Mouse (Mus musculus): ENCODE measurements at regions not wholly inside any gene's neighbourhood (a gene's known extent, or its start where the extent isn't known, plus 50 kb on each side); places are given as distances from the start of the nearest gene placed in this dataset.

DNA sequence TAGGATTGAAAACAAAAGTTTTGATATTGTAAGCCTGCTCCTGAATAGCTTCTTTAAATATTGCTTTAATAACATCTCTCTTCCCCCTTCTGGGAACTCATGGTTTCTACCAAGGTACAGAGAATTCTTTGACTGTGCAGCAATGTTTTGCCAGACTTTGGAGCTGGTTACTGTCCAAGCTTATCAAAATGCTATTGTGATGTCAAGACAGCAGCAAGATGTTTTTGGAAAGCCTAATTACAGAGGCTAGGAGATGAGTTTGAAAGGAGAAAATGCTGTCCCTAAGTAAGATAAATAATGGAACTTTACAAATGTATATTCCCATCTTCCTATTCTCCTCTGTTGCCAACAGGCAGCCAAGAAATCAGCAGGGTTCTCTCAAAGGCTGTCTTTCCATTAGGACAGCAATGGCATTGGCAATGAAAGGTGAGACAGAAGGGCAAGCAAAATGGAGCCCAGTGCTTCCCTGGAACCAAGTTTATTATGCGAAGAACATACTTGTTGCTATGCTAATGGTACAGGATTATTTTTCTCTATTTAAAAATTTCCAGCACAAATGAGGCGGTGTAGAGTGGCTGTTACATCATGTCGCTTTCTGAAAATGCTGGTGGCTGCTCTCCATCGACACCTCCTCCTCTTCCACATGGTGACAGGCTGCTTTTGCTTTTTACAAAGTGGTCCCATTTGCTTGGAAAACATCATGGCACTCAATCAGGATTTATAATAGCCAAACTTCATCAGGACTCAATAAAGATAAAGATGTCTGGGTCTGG is 124.5 kb upstream of the Pter start:
- WGBS = 87% methylated on average over 4 of the region's 4 CpGs
- ATAC-seq (ENCODE audit: low FRiP score, low TSS enrichment) = no peak

DNA sequence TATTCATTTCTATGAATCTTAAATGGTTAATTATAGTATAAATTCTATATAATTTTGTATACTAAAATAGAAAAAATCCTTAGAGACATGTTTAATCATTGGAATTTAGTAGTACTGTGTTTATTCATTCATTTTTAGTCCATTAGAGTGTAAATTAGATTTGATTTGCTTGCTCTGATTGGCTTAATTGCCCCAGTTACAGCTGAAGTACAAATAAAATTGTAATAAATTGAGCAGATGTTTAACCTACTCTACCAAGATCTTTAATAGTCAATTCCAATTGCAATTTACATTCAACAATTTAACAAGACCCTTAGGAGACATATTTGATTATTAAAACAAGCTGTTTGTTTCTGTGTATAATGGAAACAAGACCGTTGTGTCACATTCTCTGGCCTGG is 121.2 kb upstream of the Pter start:
- Histone ChIP-seq H3K36me3 (ENCODE audit: control insufficient read depth, insufficient read depth, low read length) (no peaks in the 10 kb centered on the region), H3K27me3 (ENCODE audit: control insufficient read depth, insufficient read depth, low read length) (no peaks in the 10 kb centered on the region), H3K9ac (ENCODE audit: low read length) (no peak overlapping the region), H3K4me1 (replicated peaks; ENCODE audit: control insufficient read depth, insufficient read depth) (no peaks in the 10 kb centered on the region), H3K4me2 (replicated peaks; ENCODE audit: low read depth) (no peak overlapping the region), H3K9me3 (ENCODE audit: control insufficient read depth, low read length) (no peaks in the 10 kb centered on the region), H3K4me3 (ENCODE audit: low read depth, low read length) (no peak overlapping the region), H3K27ac (replicated peaks) (no peak overlapping the region)
- DNase-seq (ENCODE audit: low spot score) (no peak), ATAC-seq (ENCODE audit: low FRiP score, low TSS enrichment) (no peak)
- no peak for TF ChIP-seq EP300 (optimal IDR thresholded peaks at IDR 0.05)
- TF ChIP-seq CTCF (IDR thresholded peaks at IDR 0.05; ENCODE audit: low read depth) = no peak
- 74% methylated on average over 1 of the region's 1 CpGs for WGBS

More for the DNA sequence above, 124.5 kb upstream of the Pter start:
- Histone ChIP-seq H3K4me1 (replicated peaks; ENCODE audit: control insufficient read depth, insufficient read depth) (no peaks in the 10 kb centered on the region), H3K9me3 (ENCODE audit: control insufficient read depth, low read length) (no peaks in the 10 kb centered on the region), H3K27ac (replicated peaks) (no peak overlapping the region), H3K36me3 (ENCODE audit: control insufficient read depth, insufficient read depth, low read length) (no peaks in the 10 kb centered on the region), H3K27me3 (ENCODE audit: control insufficient read depth, insufficient read depth, low read length) (no peaks in the 10 kb centered on the region), H3K4me3 (ENCODE audit: low read depth, low read length) (no peak overlapping the region), H3K9ac (ENCODE audit: low read length) (no peak overlapping the region), H3K4me2 (replicated peaks; ENCODE audit: low read depth) (no peak overlapping the region)
- no peak for DNase-seq (ENCODE audit: low spot score)
- TF ChIP-seq EP300 (optimal IDR thresholded peaks at IDR 0.05) = no peak
- TF ChIP-seq CTCF (IDR thresholded peaks at IDR 0.05; ENCODE audit: low read depth) = no peak

DNA sequence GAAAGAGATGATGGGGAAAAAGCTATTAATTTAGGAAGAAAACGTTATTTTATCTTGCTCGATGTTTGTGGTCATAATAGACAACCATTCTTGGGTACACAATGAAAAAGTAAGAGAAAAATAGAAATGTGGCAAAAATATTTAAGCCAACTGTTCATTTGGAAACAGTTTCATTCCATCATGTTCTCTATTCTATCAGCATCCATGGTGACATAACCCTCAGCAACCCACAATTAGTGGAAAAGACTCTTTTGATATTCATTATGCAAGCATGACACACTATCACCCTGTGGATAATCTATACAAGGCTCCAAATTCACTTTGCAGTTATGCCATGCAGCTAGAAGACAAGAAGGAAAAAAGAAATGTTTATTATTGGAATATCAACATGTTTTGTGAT is 118.7 kb upstream of the Pter start:
- WGBS = 66% methylated on average over 2 of the region's 2 CpGs
- no peak overlapping the region for H3K9ac ChIP-seq (ENCODE audit: low read length)
- no peak for DNase-seq (ENCODE audit: low spot score)
- H3K27me3 ChIP-seq (ENCODE audit: control insufficient read depth, insufficient read depth, low read length) = no peaks in the 10 kb centered on the region
- H3K4me1 ChIP-seq (replicated peaks; ENCODE audit: control insufficient read depth, insufficient read depth) = no peaks in the 10 kb centered on the region
- no peak overlapping the region for H3K4me3 ChIP-seq (ENCODE audit: low read depth, low read length)
- H3K9me3 ChIP-seq (ENCODE audit: control insufficient read depth, low read length) = no peaks in the 10 kb centered on the region
- no peak for ATAC-seq (ENCODE audit: low FRiP score, low TSS enrichment)
- no peak for TF ChIP-seq EP300 (optimal IDR thresholded peaks at IDR 0.05)
- H3K36me3 ChIP-seq (ENCODE audit: control insufficient read depth, insufficient read depth, low read length) = no peaks in the 10 kb centered on the region
- H3K27ac ChIP-seq (replicated peaks) = no peak overlapping the region
- no peak overlapping the region for H3K4me2 ChIP-seq (replicated peaks; ENCODE audit: low read depth)

DNA sequence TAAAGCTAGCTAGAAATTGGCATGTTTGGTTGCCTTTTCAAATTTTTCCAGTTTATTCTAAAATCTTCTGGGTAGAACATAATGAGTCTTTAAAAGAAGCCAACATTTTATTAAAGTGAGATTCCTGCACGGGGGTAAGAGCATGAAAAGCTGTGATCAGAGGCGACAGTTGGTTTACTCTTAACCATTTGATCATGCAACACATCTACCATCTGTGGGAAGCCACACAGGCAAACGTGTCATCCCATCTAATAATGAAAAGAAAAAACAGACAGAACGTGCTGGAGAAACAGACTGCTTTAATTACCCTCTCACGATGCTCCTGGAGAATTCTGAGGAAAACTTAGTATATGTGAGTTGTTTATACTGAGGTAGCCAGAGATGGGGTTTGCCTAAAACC is 115.4 kb upstream of the Pter start:
- 58% methylated on average over 5 of the region's 5 CpGs for WGBS
- Histone ChIP-seq H3K27ac (replicated peaks) (no peak overlapping the region), H3K4me1 (replicated peaks; ENCODE audit: control insufficient read depth, insufficient read depth) (no peaks in the 10 kb centered on the region), H3K9ac (ENCODE audit: low read length) (no peak overlapping the region), H3K36me3 (ENCODE audit: control insufficient read depth, insufficient read depth, low read length) (no peaks in the 10 kb centered on the region), H3K9me3 (ENCODE audit: control insufficient read depth, low read length) (no peaks in the 10 kb centered on the region), H3K4me2 (replicated peaks; ENCODE audit: low read depth) (no peak overlapping the region), H3K27me3 (ENCODE audit: control insufficient read depth, insufficient read depth, low read length) (no peaks in the 10 kb centered on the region), H3K4me3 (ENCODE audit: low read depth, low read length) (no peak overlapping the region)
- TF ChIP-seq CTCF (IDR thresholded peaks at IDR 0.05; ENCODE audit: low read depth) (no peak), EP300 (optimal IDR thresholded peaks at IDR 0.05) (no peak)
- ATAC-seq (ENCODE audit: low FRiP score, low TSS enrichment) (no peak), DNase-seq (ENCODE audit: low spot score) (no peak)

DNA sequence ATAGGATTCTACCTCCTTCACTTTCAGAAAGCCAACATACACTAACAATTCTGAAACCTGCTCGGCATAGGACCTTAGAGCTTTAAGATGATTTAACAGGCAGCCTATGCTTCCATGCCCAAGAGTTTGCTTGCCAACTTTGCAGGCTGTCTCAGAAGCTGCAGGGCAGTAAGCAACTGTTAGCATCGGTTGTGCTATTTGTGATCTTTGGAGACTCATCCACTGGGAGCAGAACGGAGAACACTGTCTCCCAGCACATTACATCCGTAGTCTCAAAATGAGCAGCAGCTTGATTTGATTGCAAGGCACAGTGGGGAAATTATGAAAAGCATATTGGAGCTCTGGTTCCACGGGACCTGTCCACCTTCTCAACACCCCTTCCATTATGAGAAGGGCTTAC is 108.5 kb upstream of the Pter start:
- H3K9me3 ChIP-seq (ENCODE audit: control insufficient read depth, low read length) = no peaks in the 10 kb centered on the region
- no peaks in the 10 kb centered on the region for H3K36me3 ChIP-seq (ENCODE audit: control insufficient read depth, insufficient read depth, low read length)
- 75% methylated on average over 5 of the region's 5 CpGs for WGBS
- no peaks in the 10 kb centered on the region for H3K27me3 ChIP-seq (ENCODE audit: control insufficient read depth, insufficient read depth, low read length)
- ATAC-seq (ENCODE audit: low FRiP score, low TSS enrichment) = no peak
- DNase-seq (ENCODE audit: low spot score) = no peak
- TF ChIP-seq EP300 (optimal IDR thresholded peaks at IDR 0.05) = no peak
- H3K27ac ChIP-seq (replicated peaks) = no peak overlapping the region
- H3K4me3 ChIP-seq (ENCODE audit: low read depth, low read length) = no peak overlapping the region
- no peak overlapping the region for H3K9ac ChIP-seq (ENCODE audit: low read length)
- no peaks in the 10 kb centered on the region for H3K4me1 ChIP-seq (replicated peaks; ENCODE audit: control insufficient read depth, insufficient read depth)
- H3K4me2 ChIP-seq (replicated peaks; ENCODE audit: low read depth) = no peak overlapping the region

DNA sequence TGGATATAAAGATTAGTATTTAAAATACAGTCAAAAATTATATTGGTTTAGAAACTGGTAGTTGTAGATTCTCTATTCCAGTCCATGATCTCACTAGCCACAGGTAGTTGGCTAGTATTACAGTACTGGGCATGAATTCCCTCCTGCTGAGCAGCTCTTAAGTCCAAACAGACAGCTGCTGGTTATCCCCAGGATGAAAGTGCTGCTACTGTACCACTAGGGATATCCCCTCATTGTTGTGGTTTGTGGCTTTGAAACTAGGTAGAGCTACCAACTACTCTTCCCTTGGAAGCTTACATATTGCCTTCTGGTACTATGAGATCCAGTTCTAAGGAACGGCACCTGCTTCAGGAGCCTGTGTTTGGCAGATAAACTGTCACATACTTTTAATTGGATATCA is 97.9 kb upstream of the Pter start:
- DNase-seq (ENCODE audit: low spot score) = no peak

More for the DNA sequence above, 97.9 kb upstream of the Pter start:
- no peak overlapping the region for H3K9ac ChIP-seq (ENCODE audit: low read length)
- H3K27me3 ChIP-seq (ENCODE audit: control insufficient read depth, insufficient read depth, low read length) = no peaks in the 10 kb centered on the region
- no peaks in the 10 kb centered on the region for H3K9me3 ChIP-seq (ENCODE audit: control insufficient read depth, low read length)
- no peak overlapping the region for H3K27ac ChIP-seq (replicated peaks)
- TF ChIP-seq CTCF (IDR thresholded peaks at IDR 0.05; ENCODE audit: low read depth) (no peak), EP300 (optimal IDR thresholded peaks at IDR 0.05) (no peak)
- no peak overlapping the region for H3K4me3 ChIP-seq (ENCODE audit: low read depth, low read length)
- H3K4me1 ChIP-seq (replicated peaks; ENCODE audit: control insufficient read depth, insufficient read depth) = no peaks in the 10 kb centered on the region
- 86% methylated on average over 1 of the region's 1 CpGs for WGBS
- no peaks in the 10 kb centered on the region for H3K36me3 ChIP-seq (ENCODE audit: control insufficient read depth, insufficient read depth, low read length)
- no peak for ATAC-seq (ENCODE audit: low FRiP score, low TSS enrichment)
- no peak overlapping the region for H3K4me2 ChIP-seq (replicated peaks; ENCODE audit: low read depth)
